Mouse (Mus musculus) hindbrain, embryonic 13.5 days (tissue): ENCODE measurements at regions not wholly inside any gene's neighbourhood (a gene's known extent, or its start where the extent isn't known, plus 50 kb on each side); places are given as distances from the start of the nearest gene placed in this dataset. TPM values are rescaled to one million over a fixed set of nuclear protein-coding genes. Genes with fewer than 3 reads are reported as not detected.

Experiments used
- ATAC-seq: fragments of 200-750 bp; cut with Nextera tagmentation; 2 replicates; pipeline ENCODE4 v1.8.0; 2017; ENCODE audit warnings: moderate TSS enrichment; ENCODE audit not compliant: low FRiP score
- H3K27ac ChIP-seq: fragments of 300-500 bp; sonication (generic); 2 replicates; pipeline ENCODE4 v1.5.1; 2015; ENCODE audit warnings: inconsistent platforms, mild to moderate bottlenecking, moderate library complexity
- H3K27me3 ChIP-seq: fragments of 300-500 bp; sonication (generic); 2 replicates; pipeline ENCODE4 v1.6.1; 2015; ENCODE audit warnings: mild to moderate bottlenecking, inconsistent platforms
- H3K36me3 ChIP-seq: fragments of 300-500 bp; sonication (generic); 2 replicates; pipeline ENCODE4 v1.6.1; 2015; ENCODE audit warnings: mild to moderate bottlenecking, inconsistent platforms
- H3K4me1 ChIP-seq: fragments of 300-500 bp; sonication (generic); replicated peaks from 2 replicates; pipeline ENCODE4 v1.6.1; 2015; ENCODE audit warnings: inconsistent platforms
- H3K4me2 ChIP-seq: fragments of 300-500 bp; sonication (generic); 2 replicates; pipeline ENCODE4 v1.6.1; 2015; ENCODE audit warnings: inconsistent platforms, mild to moderate bottlenecking, moderate library complexity
- H3K4me3 ChIP-seq: fragments of 300-500 bp; sonication (generic); 2 replicates; pipeline ENCODE4 v1.5.1; 2015; ENCODE audit warnings: mild to moderate bottlenecking, inconsistent platforms
- H3K9ac ChIP-seq: fragments of 300-500 bp; sonication (generic); 2 replicates; pipeline ENCODE4 v1.6.1; 2015; ENCODE audit warnings: mild to moderate bottlenecking, inconsistent platforms
- H3K9me3 ChIP-seq: fragments of 300-500 bp; sonication (generic); 2 replicates; pipeline ENCODE4 v1.6.1; 2016; ENCODE audit warnings: inconsistent platforms
- WGBS: fragments of 180-500 bp; shearing (Covaris S2); methylation state at CpG from one replicate; pipeline ENCODE4 v1.1.7; 2015; 5-methylcytosine and 5-hydroxymethylcytosine counted together
- microRNA counts: library from miRNA; unstranded; fragments of <30 nt; microRNA quantifications from one replicate; lab custom pipeline; 2016
- microRNA-seq: library from miRNA; unstranded; fragments of <30 nt; microRNA quantifications from one replicate; pipeline ENCODE4, GENCODE M21; 2016

DNA sequence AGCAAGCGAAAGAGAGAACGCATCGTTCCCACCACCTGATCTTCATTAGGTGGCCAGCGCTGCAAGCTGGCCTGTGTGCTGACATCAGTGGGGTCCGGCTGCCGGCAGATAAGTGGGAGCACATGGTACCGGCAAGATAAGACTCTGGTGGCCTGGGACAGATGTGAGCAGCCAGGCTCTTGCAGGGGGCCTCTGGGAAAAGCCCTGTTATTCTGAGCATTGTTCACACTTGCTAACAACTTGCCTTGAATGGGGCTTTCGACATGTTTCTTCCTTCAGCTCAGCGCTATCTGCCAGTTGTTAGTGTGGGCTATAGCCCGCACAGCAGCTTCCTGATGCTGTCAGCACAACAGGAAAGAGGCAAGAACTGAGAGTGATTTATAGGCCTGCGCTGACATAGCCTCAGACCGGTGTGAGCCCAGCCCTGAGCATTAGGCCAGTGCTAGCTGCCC lies 57.9 kb upstream of the Runx1 start:
- Histone ChIP-seq H3K36me3 (no peaks in the 10 kb centered on the region), H3K4me1 (peaks cover 3% of the 10 kb centered on the region; the same call in 1 of the 2 replicates), H3K27ac (no peak overlapping the region), H3K9ac (no peak overlapping the region), H3K27me3 (no peaks in the 10 kb centered on the region), H3K4me3 (no peak overlapping the region), H3K9me3 (no peaks in the 10 kb centered on the region), H3K4me2 (no peak overlapping the region)
- ATAC-seq, result no peak
- 59% methylated on average over 12 of the region's 12 CpGs for WGBS

DNA sequence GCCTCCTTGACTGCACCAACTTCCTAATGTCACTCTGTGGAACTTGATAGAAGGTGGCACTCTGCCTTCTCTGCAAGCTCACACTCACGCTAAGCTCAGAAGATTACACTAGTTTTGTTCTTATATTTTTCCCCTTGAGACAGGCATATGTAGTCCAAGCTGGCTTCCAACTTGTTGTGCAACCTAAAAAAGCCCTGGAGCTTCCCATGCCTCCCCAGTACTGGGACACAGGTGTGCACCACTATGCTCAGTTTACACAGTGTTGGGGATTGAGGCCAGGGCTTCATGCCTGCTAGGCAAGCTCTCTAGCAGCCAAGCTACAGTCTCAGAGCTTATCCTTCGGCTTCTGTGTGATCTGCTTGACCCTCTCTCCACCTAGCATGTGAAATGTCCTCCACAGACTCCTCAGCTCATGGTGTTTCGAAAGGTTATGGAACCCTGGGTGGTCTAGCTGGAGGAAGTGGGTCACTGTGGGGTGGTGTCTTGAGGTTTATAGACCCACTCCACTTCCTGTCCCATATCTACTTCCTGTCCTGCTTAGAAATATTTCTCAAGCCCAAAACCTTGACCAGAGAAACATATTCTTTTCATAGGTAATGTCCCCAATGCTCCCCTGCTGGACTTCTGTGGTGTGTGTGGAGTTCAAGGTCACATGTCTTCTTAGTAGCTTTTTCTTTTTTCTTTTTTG lies 54.6 kb upstream of the Runx1 start:
- Histone ChIP-seq H3K4me1 (peaks cover 3% of the 10 kb centered on the region; the same call in 1 of the 2 replicates), H3K36me3 (no peaks in the 10 kb centered on the region), H3K4me3 (no peak overlapping the region), H3K27ac (no peak overlapping the region), H3K9me3 (no peaks in the 10 kb centered on the region), H3K27me3 (no peaks in the 10 kb centered on the region), H3K9ac (no peak overlapping the region), H3K4me2 (no peak overlapping the region)
- no peak for ATAC-seq
- 88% methylated on average over 3 of the region's 3 CpGs for WGBS

DNA sequence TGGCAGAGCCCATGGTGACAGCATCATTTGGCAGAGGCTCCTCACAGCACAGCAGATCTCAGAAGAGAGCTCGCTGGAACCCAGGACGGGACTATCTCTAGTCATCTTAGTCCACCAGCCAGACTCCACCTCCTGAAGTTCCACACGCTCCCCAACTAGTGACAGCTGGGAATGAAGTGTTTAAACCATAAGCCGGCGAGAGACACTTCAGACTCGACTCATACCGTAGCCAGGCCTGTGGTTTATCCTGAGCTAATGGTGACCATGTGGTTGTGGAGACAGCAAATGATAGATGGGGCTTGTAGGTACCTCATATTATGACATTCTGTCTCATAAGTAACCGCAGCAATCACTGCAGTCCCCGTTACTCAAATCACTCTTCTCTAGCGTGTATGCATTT lies 52.1 kb upstream of the Runx1 start:
- H3K4me3 ChIP-seq, result no peak overlapping the region
- no peaks in the 10 kb centered on the region for H3K9me3 ChIP-seq
- no peak for ATAC-seq
- no peak overlapping the region for H3K4me2 ChIP-seq
- no peaks in the 10 kb centered on the region for H3K36me3 ChIP-seq
- no peak overlapping the region for H3K27ac ChIP-seq
- 87% methylated on average over 10 of the region's 10 CpGs for WGBS
- H3K27me3 ChIP-seq, result no peaks in the 10 kb centered on the region
- no peaks in the 10 kb centered on the region for H3K4me1 ChIP-seq
- H3K9ac ChIP-seq, result no peak overlapping the region

MicroRNA genes in the stretch of these regions (microRNA counts, 519-probe panel; counts per million panel counts)
- microRNA mmu-miR-802 (lab: Ali Mortazavi, UCI), result 51.3 counts per million

Small RNAs in the stretch of these regions (microRNA-seq; reads per million reads assigned to microRNA genes)
- gene Gm28003, result not detected
- 1.4 reads per million for gene Mir802
